Mouse (Mus musculus) kidney, postnatal 0 days (tissue): ENCODE results near the gene Clip2. TPM values are rescaled to one million over a fixed set of nuclear protein-coding genes. Genes with fewer than 3 reads are reported as not detected.
A peak's percentile ranks its signal among the peaks of the same experiment; 100 is the strongest.

ENCODE experiments used
- ATAC-seq: fragments of 200-750 bp; cut with Nextera tagmentation; replicated peaks from 2 replicates; pipeline ENCODE4 v1.8.0; 2017; ENCODE audit warnings: low read depth, moderate number of reproducible peaks, moderate TSS enrichment, moderate library complexity; ENCODE audit not compliant: low FRiP score
- DNase-seq: peaks from one replicate; pipeline ENCODE4 v3.0.0-alpha.2; 2016; ENCODE audit warnings: low spot score
- H3K27ac ChIP-seq: fragments of 300-500 bp; sonication (generic); 2 replicates; pipeline ENCODE4 v1.5.1; 2014; ENCODE audit warnings: mild to moderate bottlenecking
- H3K27me3 ChIP-seq: fragments of 300-500 bp; sonication (generic); 2 replicates; pipeline ENCODE4 v1.6.1; 2014; ENCODE audit warnings: low read length, mixed read lengths; ENCODE audit not compliant: insufficient read depth
- H3K36me3 ChIP-seq: fragments of 300-500 bp; sonication (generic); 2 replicates; pipeline ENCODE4 v1.6.1; 2014; ENCODE audit warnings: low read length, mixed read lengths; ENCODE audit not compliant: insufficient read depth
- H3K4me1 ChIP-seq: fragments of 300-500 bp; sonication (generic); replicated peaks from 2 replicates; pipeline ENCODE4 v1.6.1; 2014; ENCODE audit warnings: antibody characterized with exemption, low read length, mixed read lengths; ENCODE audit not compliant: insufficient read depth
- H3K4me2 ChIP-seq: fragments of 300-500 bp; sonication (generic); 2 replicates; pipeline ENCODE4 v1.6.1; 2014; ENCODE audit warnings: mild to moderate bottlenecking, low read length, moderate library complexity, mixed read lengths
- H3K4me3 ChIP-seq: fragments of 300-500 bp; sonication (generic); replicated peaks from 2 replicates; pipeline ENCODE4 v1.5.1; 2014; ENCODE audit warnings: low read depth, low read length
- H3K9ac ChIP-seq: fragments of 300-500 bp; sonication (generic); 2 replicates; pipeline ENCODE4 v1.6.1; 2014; ENCODE audit warnings: low read depth, low read length
- H3K9me3 ChIP-seq: fragments of 300-500 bp; sonication (generic); replicated peaks from 2 replicates; pipeline ENCODE4 v1.6.1; 2016; ENCODE audit warnings: low read length, inconsistent platforms, mixed read lengths
- CTCF ChIP-seq: IDR thresholded peaks from 2 replicates; pipeline ENCODE4 v1.5.1; 2016; ENCODE audit warnings: antibody characterized with exemption, low read depth, mild to moderate bottlenecking, moderate library complexity
- WGBS: fragments of 180-500 bp; shearing (Covaris S2); extraction: QIAGEN DNeasy Blood & Tissue Kit; methylation state at CpG from one replicate; pipeline ENCODE4 v1.1.7; 2014; 5-methylcytosine and 5-hydroxymethylcytosine counted together
- polyA plus RNA-seq: library from polyadenylated mRNA; unstranded; fragments of >200 nt; fragmentation: Nextera tagmentation; extraction: Ambion mirVana; gene quantifications from 2 replicates; pipeline ENCODE4 v1.2.1, GENCODE M21; 2015

The Clip2 gene
- polyA plus RNA-seq, 1 experiment from 2014 or later, result 3.3 TPM

GRCm38 (mm10) chr5:134545242-134545629 is 7.0 kb downstream of the Clip2 start:
- DNase-seq (peak; percentile 25), ATAC-seq (no peak)
- peak; percentile 57 for TF ChIP-seq CTCF

DNA sequence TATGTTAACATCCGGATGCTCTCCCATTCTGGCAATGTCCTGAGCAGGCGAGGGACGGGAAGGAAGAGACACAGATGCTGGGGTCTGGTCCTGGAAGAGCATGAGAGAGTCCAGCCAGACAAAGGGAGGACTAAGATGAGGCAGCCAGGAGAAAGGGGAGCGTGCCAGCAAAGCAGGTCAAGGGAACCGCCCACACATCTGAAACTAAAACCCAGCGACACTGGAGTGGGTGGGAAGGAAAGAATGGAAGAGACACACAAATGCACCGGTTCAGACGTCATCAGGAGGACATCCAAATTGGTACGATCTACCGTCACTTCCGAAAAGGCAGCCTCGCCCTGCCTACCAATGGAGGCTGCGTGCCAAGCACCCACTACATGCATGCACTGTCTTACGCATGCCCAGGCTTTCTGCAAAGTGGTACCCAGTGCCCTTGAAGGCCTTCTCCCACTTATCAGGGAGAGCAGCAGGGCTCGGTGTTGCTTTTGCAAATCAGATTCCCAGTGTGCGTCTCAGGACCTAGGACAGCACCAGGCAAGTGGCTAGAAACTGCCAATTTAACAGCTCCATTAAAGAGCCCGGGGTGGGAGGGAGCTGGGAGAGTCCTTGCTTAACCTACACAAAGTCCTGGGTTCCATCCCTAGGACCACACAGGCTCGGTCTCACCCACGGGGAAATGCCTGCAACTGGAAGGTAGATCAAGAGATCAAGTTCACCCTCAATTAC is 7.6 kb downstream of the Clip2 start:
- Histone ChIP-seq H3K36me3 (no peaks in the 10 kb centered on the region), H3K4me2 (no peak overlapping the region), H3K27ac (no peak overlapping the region), H3K27me3 (no peaks in the 10 kb centered on the region), H3K4me1 (peaks cover 24% of the 10 kb centered on the region; the same call in 1 of the 2 replicates), H3K4me3 (no peak overlapping the region), H3K9me3 (no peaks in the 10 kb centered on the region), H3K9ac (no peak overlapping the region)
- TF ChIP-seq CTCF, result no peak
- WGBS, result 50% methylated on average over 19 of the region's 19 CpGs
- no peak for ATAC-seq
- DNase-seq, result peak; percentile 71

More at GRCm38 (mm10) chr5:134545242-134545629, 7.0 kb downstream of the Clip2 start:
- no peaks in the 10 kb centered on the region for H3K9me3 ChIP-seq
- H3K9ac ChIP-seq, result no peak overlapping the region
- H3K4me3 ChIP-seq, result no peak overlapping the region
- peaks cover 19% of the 10 kb centered on the region; the same call in 1 of the 2 replicates for H3K4me1 ChIP-seq
- no peak overlapping the region for H3K27ac ChIP-seq
- H3K27me3 ChIP-seq, result no peaks in the 10 kb centered on the region
- 58% methylated on average over 3 of the region's 3 CpGs for WGBS
- H3K4me2 ChIP-seq, result no peak overlapping the region
- H3K36me3 ChIP-seq, result no peaks in the 10 kb centered on the region

GRCm38 (mm10) chr5:134541640-134542039 is 10.6 kb downstream of the Clip2 start:
- Histone ChIP-seq H3K27me3 (no peaks in the 10 kb centered on the region), H3K27ac (peak overlapping the region; percentile 90; the same call in 1 of the 2 replicates), H3K4me2 (no peak overlapping the region), H3K4me3 (no peak overlapping the region), H3K9ac (no peak overlapping the region), H3K9me3 (no peaks in the 10 kb centered on the region), H3K4me1 (peaks cover 29% of the 10 kb centered on the region; the same call in 1 of the 2 replicates), H3K36me3 (no peaks in the 10 kb centered on the region)
- 22% methylated on average over 7 of the region's 7 CpGs for WGBS
- peak; percentile 59; the same call in 1 of the 2 replicates for ATAC-seq
- no peak for TF ChIP-seq CTCF
- DNase-seq, result peak; percentile 87

DNA sequence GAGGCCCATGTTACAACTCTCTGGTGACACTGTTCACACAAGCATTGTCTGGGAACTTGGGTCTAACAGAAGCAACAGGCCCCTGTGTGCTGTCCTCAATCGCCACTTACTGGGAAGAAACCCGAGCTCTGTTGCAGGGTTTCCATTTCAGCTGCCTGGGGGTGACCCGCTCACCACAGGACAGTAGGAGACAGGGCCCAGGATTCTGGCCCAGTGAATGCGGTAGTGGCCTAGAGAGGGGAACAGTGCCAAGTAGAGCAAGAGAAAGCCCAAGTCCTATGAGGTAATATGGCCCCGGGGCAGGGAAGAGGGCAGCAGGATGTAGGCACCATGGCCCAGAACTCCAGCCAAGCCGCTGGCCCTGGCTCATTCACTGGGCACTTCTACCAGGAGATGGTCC is 11.4 kb downstream of the Clip2 start:
- no peak for DNase-seq
- no peaks in the 10 kb centered on the region for H3K27me3 ChIP-seq
- ATAC-seq, result no peak
- WGBS, result 66% methylated on average over 6 of the region's 6 CpGs
- H3K4me3 ChIP-seq, result no peak overlapping the region
- no peak for TF ChIP-seq CTCF
- peak overlapping the region; percentile 90 for H3K27ac ChIP-seq
- H3K4me2 ChIP-seq, result no peak overlapping the region
- H3K9me3 ChIP-seq, result no peaks in the 10 kb centered on the region
- 0 out of 2 replicates have a peak, but pooled peaks cover under 1% of the 10 kb centered on the region for H3K36me3 ChIP-seq
- no peak overlapping the region for H3K9ac ChIP-seq
- peaks cover 29% of the 10 kb centered on the region; the same call in 1 of the 2 replicates for H3K4me1 ChIP-seq

GRCm38 (mm10) chr5:134539891-134540290 is 12.3 kb downstream of the Clip2 start:
- peak overlapping the region; percentile 16; the same call in 1 of the 2 replicates for H3K4me2 ChIP-seq
- peak; percentile 90 for DNase-seq
- ATAC-seq, result peak; percentile 76; the same call in 1 of the 2 replicates
- no peaks in the 10 kb centered on the region for H3K27me3 ChIP-seq
- TF ChIP-seq CTCF, result peak; percentile 37; the same call in 1 of the 2 replicates
- H3K4me1 ChIP-seq, result peaks cover 29% of the 10 kb centered on the region; the same call in 1 of the 2 replicates
- no peaks in the 10 kb centered on the region for H3K9me3 ChIP-seq
- peak overlapping the region; percentile 90 for H3K27ac ChIP-seq
- H3K4me3 ChIP-seq, result no peak overlapping the region
- H3K9ac ChIP-seq, result no peak overlapping the region
- 6% methylated on average over 3 of the region's 3 CpGs for WGBS
- H3K36me3 ChIP-seq, result 0 out of 2 replicates have a peak, but pooled peaks cover 8% of the 10 kb centered on the region

- Histone ChIP-seq H3K9me3 (no peaks in the 10 kb centered on the region), H3K36me3 (peaks cover 21% of the 10 kb centered on the region; the same call in 1 of the 2 replicates), H3K4me1 (peaks cover 19% of the 10 kb centered on the region; the same call in 1 of the 2 replicates), H3K27me3 (no peaks in the 10 kb centered on the region), H3K9ac (no peak overlapping the region), H3K4me3 (no peak overlapping the region), H3K4me2 (no peak overlapping the region), H3K27ac (no peak overlapping the region)
- DNase-seq (no peak), ATAC-seq (no peak)
- WGBS, result 79% methylated on average over 6 of the region's 6 CpGs
- TF ChIP-seq CTCF, result no peak
Observed at GRCm38 (mm10) chr5:134536036-134536435, 16.2 kb downstream of the Clip2 start.
